Mouse (Mus musculus): ENCODE measurements around the gene Gm49630. TPM values are rescaled to one million over a fixed set of nuclear protein-coding genes. Genes with fewer than 3 reads are reported as not detected.
A peak's percentile ranks its signal among the peaks of the same experiment; 100 is the strongest.
"Not testable (repeated sequence)": the region's sequence is repeated elsewhere in the genome, so short reads cannot be mapped to it uniquely, and the experiment has no call there.

Gene Gm49630
- polyA plus RNA-seq, 1 experiment, result not detected

DNA sequence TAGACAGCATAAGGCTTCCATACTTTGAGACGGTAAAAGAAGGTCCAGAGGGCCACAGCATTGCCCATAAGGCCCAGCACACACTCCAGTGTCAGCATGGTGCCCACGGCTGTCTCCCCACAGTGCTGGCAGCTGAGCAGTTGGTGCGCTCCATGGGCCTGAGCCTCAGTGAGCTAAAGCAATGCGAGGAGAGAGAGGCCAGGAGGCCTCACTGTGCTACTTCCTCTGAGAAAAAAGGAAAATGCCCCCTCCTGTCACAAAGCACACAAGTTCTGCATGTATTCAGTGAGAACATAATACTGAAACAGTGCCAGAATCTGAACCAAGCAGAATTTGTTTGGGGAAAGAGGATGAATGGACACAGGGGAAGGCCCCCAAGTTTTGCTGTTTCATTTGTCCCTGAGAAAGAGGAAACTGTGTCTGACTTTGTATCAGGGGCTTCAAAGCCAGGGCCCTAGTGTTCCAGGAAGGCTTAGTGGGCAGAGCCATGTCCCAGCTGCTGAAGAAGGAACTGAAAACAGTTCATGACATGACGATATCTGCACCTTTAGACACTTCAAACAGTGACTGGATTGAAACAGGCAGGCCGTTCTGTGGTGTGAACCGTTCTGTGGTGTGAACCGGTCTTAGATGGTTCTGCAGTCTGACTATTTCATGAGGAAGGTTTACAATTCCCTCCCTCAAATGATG is 55.9 kb downstream of the Gm49630 start:
- H3K4me3 ChIP-seq (ENCODE audit: insufficient read depth, low read depth, low read length); H3K36me3 ChIP-seq (ENCODE audit: control insufficient read depth, insufficient read depth, low read length); H3K27ac ChIP-seq (ENCODE audit: insufficient read depth, low read depth, low read length); H3K4me1 ChIP-seq (ENCODE audit: control insufficient read depth, insufficient read depth, low read length); H3K27me3 ChIP-seq (replicated peaks; ENCODE audit: control insufficient read depth, insufficient read depth, low read length): not testable (repeated sequence)
- 79% methylated on average over 8 of the region's 8 CpGs for WGBS
- DNase-seq, result peak; percentile 4

- peak; percentile 57 for DNase-seq
- peak; percentile 31 for TF ChIP-seq CTCF (conservative IDR thresholded peaks at IDR 0.05; ENCODE audit: insufficient read depth, insufficient read length, low read depth, low read length)
- H3K36me3 ChIP-seq (ENCODE audit: control insufficient read depth, insufficient read depth, low read length); H3K4me1 ChIP-seq (ENCODE audit: control insufficient read depth, insufficient read depth, low read length); H3K4me3 ChIP-seq (ENCODE audit: insufficient read depth, low read depth, low read length); H3K27me3 ChIP-seq (replicated peaks; ENCODE audit: control insufficient read depth, insufficient read depth, low read length); H3K27ac ChIP-seq (ENCODE audit: insufficient read depth, low read depth, low read length): not testable (repeated sequence)
- WGBS, result 58% methylated on average over 8 of the region's 8 CpGs
Observed at GRCm38 (mm10) chr17:7306278-7307196, 65.2 kb downstream of the Gm49630 start.

Other genes with a start within 250 kb of the Gm49630 start
- gene Rps6ka2, start 201.9 kb downstream of the Gm49630 start, polyA plus RNA-seq (2012; rRNA removed), result 5.3 and 5.5 TPM in 2 replicates
- not detected in 2 replicates for gene Tcp10a, start 47.3 kb downstream of the Gm49630 start, polyA plus RNA-seq (2012; rRNA removed)
- not detected in 2 replicates for gene Ttll2, start 19.3 kb downstream of the Gm49630 start, polyA plus RNA-seq (2012; rRNA removed)
- gene Unc93a2, start 13.5 kb upstream of the Gm49630 start, polyA plus RNA-seq (2012; rRNA removed), result 0.13 and 0.14 TPM in 2 replicates